Mouse (Mus musculus) forebrain, postnatal 0 days (tissue): ENCODE measurements around the gene Bspry. TPM values are rescaled to one million over a fixed set of nuclear protein-coding genes. Genes with fewer than 3 reads are reported as not detected.

ENCODE experiments used
- ATAC-seq: fragments of 200-750 bp; cut with Nextera tagmentation; 2 replicates; pipeline ENCODE4 v1.8.0; 2017; ENCODE audit warnings: mild to moderate bottlenecking, moderate library complexity
- DNase-seq: peaks from one replicate; pipeline ENCODE4 v3.0.0-alpha.2; 2015
- H3K27ac ChIP-seq: fragments of 300-500 bp; sonication (generic); 2 replicates; pipeline ENCODE4 v1.5.1; 2014; ENCODE audit warnings: low read depth, mild to moderate bottlenecking, antibody characterized with exemption, low read length, moderate library complexity, mixed read lengths
- H3K27me3 ChIP-seq: fragments of 300-500 bp; sonication (generic); 2 replicates; pipeline ENCODE4 v1.6.1; 2014; ENCODE audit warnings: mild to moderate bottlenecking, low read length, mixed read lengths; ENCODE audit not compliant: insufficient read depth
- H3K36me3 ChIP-seq: fragments of 300-500 bp; sonication (generic); 2 replicates; pipeline ENCODE4 v1.6.1; 2014; ENCODE audit warnings: mild to moderate bottlenecking, moderate library complexity; ENCODE audit not compliant: insufficient read depth
- H3K4me1 ChIP-seq: fragments of 300-500 bp; sonication (generic); 2 replicates; pipeline ENCODE4 v1.6.1; 2014; ENCODE audit warnings: antibody characterized with exemption; ENCODE audit not compliant: insufficient read depth
- H3K4me2 ChIP-seq: fragments of 300-500 bp; sonication (generic); 2 replicates; pipeline ENCODE4 v1.6.1; 2014; ENCODE audit warnings: low read depth, mild to moderate bottlenecking, moderate library complexity
- H3K4me3 ChIP-seq: fragments of 300-500 bp; sonication (generic); 2 replicates; pipeline ENCODE4 v1.5.1; 2014; ENCODE audit warnings: low read depth, low read length, mixed read lengths
- H3K9ac ChIP-seq: fragments of 300-500 bp; sonication (generic); 2 replicates; pipeline ENCODE4 v1.6.1; 2014; ENCODE audit warnings: mild to moderate bottlenecking
- H3K9me3 ChIP-seq: fragments of 300-500 bp; sonication (generic); 2 replicates; pipeline ENCODE4 v1.6.1; 2016; ENCODE audit warnings: low read length
- CTCF ChIP-seq: sonication (generic); IDR thresholded peaks from 2 replicates; pipeline ENCODE4 v1.5.1; 2016; ENCODE audit warnings: antibody characterized with exemption, control low read depth, low read depth
- whole genome bisulfite sequencing: fragments of 180-500 bp; shearing (Covaris S2); extraction: QIAGEN DNeasy Blood & Tissue Kit; methylation state at CpG from one replicate; pipeline ENCODE4 v1.1.7; 2014; 5-methylcytosine and 5-hydroxymethylcytosine counted together
- polyA plus RNA-seq: library from polyadenylated mRNA; unstranded; fragments of >200 nt; fragmentation: Nextera tagmentation; extraction: Ambion mirVana; gene quantifications from 2 replicates; pipeline ENCODE4 v1.2.1, GENCODE M21; 2015
- total RNA-seq: library from RNA; depleted of rRNA; stranded (reverse); fragments of >200 nt; gene quantifications from 2 replicates; pipeline ENCODE4 v1.2.3, GENCODE M21; 2014

Gene Bspry
- total and polyA plus RNA-seq, 2 experiments from 2014 or later: 0.51 to 0.86 TPM

GRCm38 (mm10) chr4:62519122-62519848 is 39.4 kb downstream of the Bspry start:
- Histone ChIP-seq H3K9ac (peak overlapping the region; percentile 68), H3K27ac (peak overlapping the region; percentile 66), H3K36me3 (no peaks in the 10 kb centered on the region), H3K4me3 (peak overlapping the region; percentile 59), H3K9me3 (no peaks in the 10 kb centered on the region), H3K27me3 (no peaks in the 10 kb centered on the region), H3K4me2 (peak overlapping the region; percentile 72), H3K4me1 (peaks cover 11% of the 10 kb centered on the region; the same call in 1 of the 2 replicates)
- peak; percentile 79 for ATAC-seq
- 1% methylated on average over 26 of the region's 26 CpGs for WGBS
- TF ChIP-seq CTCF: no peak
- no peak for DNase-seq

GRCm38 (mm10) chr4:62519849-62520233 is 40.0 kb downstream of the Bspry start, which contains the start of gene Alad:
Gene Alad, minus strand, starts transcription at chr4:62519918.
- H3K36me3 ChIP-seq: no peaks in the 10 kb centered on the region
- peak within 1 kb of the TSS; percentile 68 for H3K9ac ChIP-seq
- peak within 1 kb of the TSS; percentile 72 for H3K4me2 ChIP-seq
- H3K4me1 ChIP-seq: peaks cover 12% of the 10 kb centered on the region; the same call in 1 of the 2 replicates
- ATAC-seq (peak; percentile 89), DNase-seq (peak; percentile 84)
- 1% methylated on average over 37 of the region's 37 CpGs for WGBS
- H3K9me3 ChIP-seq: no peaks in the 10 kb centered on the region
- peak within 1 kb of the TSS; percentile 66 for H3K27ac ChIP-seq
- peak within 1 kb of the TSS; percentile 59 for H3K4me3 ChIP-seq
- no peak for TF ChIP-seq CTCF
- H3K27me3 ChIP-seq: no peaks in the 10 kb centered on the region

GRCm38 (mm10) chr4:62520892-62521400 is 41.1 kb downstream of the Bspry start:
- Histone ChIP-seq H3K27me3 (no peaks in the 10 kb centered on the region), H3K4me2 (no peak overlapping the region), H3K4me3 (no peak overlapping the region), H3K9me3 (no peaks in the 10 kb centered on the region), H3K27ac (no peak overlapping the region), H3K36me3 (no peaks in the 10 kb centered on the region), H3K4me1 (peaks cover 12% of the 10 kb centered on the region; the same call in 1 of the 2 replicates), H3K9ac (no peak overlapping the region)
- TF ChIP-seq CTCF: no peak
- DNase-seq (no peak), ATAC-seq (no peak)
- WGBS: 94% methylated on average over 2 of the region's 2 CpGs

GRCm38 (mm10) chr4:62524651-62525488 is 45.0 kb downstream of the Bspry start, which contains the start of the genes Pole3 and 4933430I17Rik:
Gene Pole3, minus strand, starts transcription at chr4:62525068.
Gene 4933430I17Rik, plus strand, starts transcription at chr4:62525369.
- peak; percentile 100 for DNase-seq
- Histone ChIP-seq H3K4me3 (peak within 1 kb of the TSS; percentile 65), H3K4me1 (0 out of 2 replicates have a peak, but pooled peaks cover 5% of the 10 kb centered on the region), H3K9ac (peak within 1 kb of the TSS; percentile 87), H3K4me2 (peak within 1 kb of the TSS; percentile 86), H3K27me3 (no peaks in the 10 kb centered on the region), H3K9me3 (no peaks in the 10 kb centered on the region), H3K27ac (peak within 1 kb of the TSS; percentile 98), H3K36me3 (no peaks in the 10 kb centered on the region)
- WGBS: 2% methylated on average over 59 of the region's 59 CpGs
- no peak for TF ChIP-seq CTCF
- peak; percentile 98 for ATAC-seq

GRCm38 (mm10) chr4:62525489-62525811 is 45.6 kb downstream of the Bspry start:
- H3K36me3 ChIP-seq: no peaks in the 10 kb centered on the region
- no peaks in the 10 kb centered on the region for H3K27me3 ChIP-seq
- H3K9ac ChIP-seq: peak overlapping the region; percentile 87
- H3K4me2 ChIP-seq: peak overlapping the region; percentile 86
- 0 out of 2 replicates have a peak, but pooled peaks cover 5% of the 10 kb centered on the region for H3K4me1 ChIP-seq
- under 1% methylated on average over 10 of the region's 10 CpGs for WGBS
- peak overlapping the region; percentile 65 for H3K4me3 ChIP-seq
- H3K27ac ChIP-seq: peak overlapping the region; percentile 98; the same call in 1 of the 2 replicates
- no peak for TF ChIP-seq CTCF
- H3K9me3 ChIP-seq: no peaks in the 10 kb centered on the region
- DNase-seq (no peak), ATAC-seq (no peak)

- no peaks in the 10 kb centered on the region for H3K9me3 ChIP-seq
- H3K4me1 ChIP-seq: 0 out of 2 replicates have a peak, but pooled peaks cover 5% of the 10 kb centered on the region
- no peak overlapping the region for H3K27ac ChIP-seq
- H3K36me3 ChIP-seq: no peaks in the 10 kb centered on the region
- no peak overlapping the region for H3K4me2 ChIP-seq
- WGBS: 57% methylated on average over 2 of the region's 2 CpGs
- H3K4me3 ChIP-seq: no peak overlapping the region
- ATAC-seq (no peak), DNase-seq (no peak)
- H3K9ac ChIP-seq: no peak overlapping the region
- no peak for TF ChIP-seq CTCF
- no peaks in the 10 kb centered on the region for H3K27me3 ChIP-seq
Observed at GRCm38 (mm10) chr4:62526256-62526655, 46.4 kb downstream of the Bspry start.
